In the genomic region with DNA sequence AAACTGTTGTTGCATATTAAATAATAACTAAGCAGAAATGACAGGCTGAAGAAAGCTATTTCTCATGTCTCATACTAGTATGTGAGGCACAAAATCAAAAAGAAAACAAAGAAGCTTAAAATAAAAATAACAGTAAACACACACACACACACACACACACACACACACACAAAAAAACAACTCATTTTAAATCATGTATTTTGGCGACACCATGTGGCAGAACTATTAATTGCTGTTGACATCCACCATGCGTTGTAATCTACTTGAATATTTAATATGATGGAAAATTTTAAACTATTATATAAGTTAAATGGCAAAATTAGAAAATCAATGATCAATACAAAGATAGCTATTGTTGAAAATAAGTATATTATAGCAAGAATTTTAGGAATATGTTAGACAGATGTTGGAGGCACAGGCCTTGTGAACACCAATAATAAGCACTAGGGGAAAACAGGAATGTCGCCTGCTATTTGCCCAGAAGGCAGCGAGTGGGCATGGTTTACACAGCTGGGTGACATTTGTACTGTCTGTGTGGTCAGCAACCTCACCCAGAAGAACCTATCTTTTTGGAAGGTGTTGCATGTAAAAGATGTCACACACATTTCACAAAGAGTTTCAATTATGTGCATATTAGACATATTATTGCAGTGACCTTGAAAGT, we compare ENCODE assay signal across 9 mouse cellular contexts. TPM values are rescaled to one million over a fixed set of nuclear protein-coding genes. Genes with fewer than 3 reads are reported as not detected.
DNase-seq lines count a peak whose midpoint lies in the region; ATAC-seq and TF ChIP-seq lines count a peak whose summit lies in the region.
"Had no signal": no experiment of that assay in that cellular context is flagged by ENCODE, and none has a peak within 500 bp of the region (broad histone marks: within the 10 kb centered on the region; RNA-seq: fewer than 3 reads in every experiment).

No protein-coding gene starts in this region.

- peak; percentile 45 for DNase-seq in liver, adult 2 months (ENCODE audit: extremely low read depth, low read depth, low spot score)
- no peak for DNase-seq in liver
- DNase-seq in MN1 (ENCODE audit: low spot score): peak; percentile 58
- peak; percentile 3 for DNase-seq in c-Kit-positive CD71-positive TER-119-positive erythroid progenitor cells, embryonic 14.5 days (ENCODE audit: low spot score)
- DNase-seq in hindbrain, postnatal 0 days (ENCODE audit: low spot score): peak; percentile 80
- DNase-seq in retina, postnatal 1 day: peak; percentile 60
- no peak for DNase-seq in gastrocnemius, postnatal 25 days

- no peak for TF ChIP-seq POLR2A in liver, adult 2 months (IDR thresholded peaks at IDR 0.05; ENCODE audit: extremely low read depth, insufficient read depth, low read length)

- peak; percentile 58 for TF ChIP-seq CTCF in liver, adult 2 months (IDR thresholded peaks at IDR 0.05; ENCODE audit: low read depth, low read length)
- TF ChIP-seq CTCF in hindbrain, postnatal 0 days (IDR thresholded peaks at IDR 0.05; ENCODE audit: low read depth): peak; percentile 75

- H3K4me2 ChIP-seq in hindbrain, postnatal 0 days (ENCODE audit: low read depth, low read length): no peak overlapping the region

- no peaks in the 10 kb centered on the region for H3K79me2 ChIP-seq in liver, adult 2 months (ENCODE audit: control insufficient read depth, insufficient read depth, low read length)

- H3K36me3 ChIP-seq in liver, adult 2 months (ENCODE audit: control insufficient read depth, insufficient read depth, low read length): no peaks in the 10 kb centered on the region
- H3K36me3 ChIP-seq in hindbrain, postnatal 0 days (ENCODE audit: insufficient read depth, low read length): no peaks in the 10 kb centered on the region

- 0 out of 2 replicates have a peak, but pooled peaks have one; percentile 38 for ATAC-seq in hindbrain, postnatal 0 days

- no peaks in the 10 kb centered on the region for H3K4me1 ChIP-seq in liver, adult 2 months (ENCODE audit: control insufficient read depth, insufficient read depth, low read length)
- no peaks in the 10 kb centered on the region for H3K4me1 ChIP-seq in hindbrain, postnatal 0 days (ENCODE audit: insufficient read depth, low read length)

- no peak overlapping the region for H3K9ac ChIP-seq in liver, adult 2 months (ENCODE audit: low read depth, low read length)
- H3K9ac ChIP-seq in hindbrain, postnatal 0 days (replicated peaks; ENCODE audit: low read length): no peak overlapping the region

- no peaks in the 10 kb centered on the region for H3K27me3 ChIP-seq in liver, adult 2 months (ENCODE audit: control insufficient read depth, insufficient read depth, low read length)
- H3K27me3 ChIP-seq in hindbrain, postnatal 0 days (ENCODE audit: insufficient read depth, low read length): no peaks in the 10 kb centered on the region

- H3K27ac ChIP-seq in liver, adult 2 months (replicated peaks; ENCODE audit: insufficient read depth, low read depth, low read length): no peak overlapping the region
- H3K27ac ChIP-seq in hindbrain, postnatal 0 days: no peak overlapping the region

- H3K9me3 ChIP-seq in hindbrain, postnatal 0 days (ENCODE audit: low read length): no peaks in the 10 kb centered on the region

- 25% methylated on average over 4 of the region's 4 CpGs for WGBS in liver, adult 2 months
- 26% methylated on average over 4 of the region's 4 CpGs for WGBS in hindbrain, postnatal 0 days

- H3K4me3 ChIP-seq in liver, adult 2 months (ENCODE audit: insufficient read depth, low read depth, low read length): no peak overlapping the region
- H3K4me3 ChIP-seq in hindbrain, postnatal 0 days (ENCODE audit: low read length): no peak overlapping the region
- H3K4me3 ChIP-seq: erythroblast, embryonic 14.5 days had no signal

RNA-seq across cellular contexts. Expression of a gene that starts 18.7 kb away (rescaled TPM):
- 0.13 and 0.28 TPM in 2 replicates for total RNA-seq in liver, adult 2 months (2014; rRNA removed)
- not detected in 2 replicates for polyA plus RNA-seq in liver, adult 2 months (2012; rRNA removed)
- 1.4 and 2.7 TPM in 2 replicates for total RNA-seq in hindbrain, postnatal 0 days (2014; rRNA removed)
- polyA plus RNA-seq in hindbrain, postnatal 0 days (2015; fragmentation: Nextera tagmentation; extraction: Ambion mirVana): 1.5 and 1.8 TPM in 2 replicates
- under 1 TPM; 0.20 to 0.27 TPM for total RNA-seq in gastrocnemius, postnatal 25 days (2021)
- polyA plus RNA-seq: erythroblast, embryonic 14.5 days had no signal

RNA-seq across cellular contexts. Expression of a gene that starts 46.2 kb away (rescaled TPM):
- total RNA-seq in liver, adult 2 months (2014; rRNA removed): 12.4 and 17.9 TPM in 2 replicates
- polyA plus RNA-seq in liver, adult 2 months (2012; rRNA removed): 3.4 and 8.0 TPM in 2 replicates
- 0.58 TPM in 2 replicates for total RNA-seq in hindbrain, postnatal 0 days (2014; rRNA removed)
- 1.2 and 1.3 TPM in 2 replicates for polyA plus RNA-seq in hindbrain, postnatal 0 days (2015; fragmentation: Nextera tagmentation; extraction: Ambion mirVana)
- total RNA-seq in gastrocnemius, postnatal 25 days (2021): under 1 TPM; 0.05 to 0.08 TPM
- total RNA-seq: layer of hippocampus, postnatal 36 days had no signal
- polyA plus RNA-seq: erythroblast, embryonic 14.5 days had no signal

Comparison
In these comparisons a context has a peak if more than half of its experiments do, and no peak if none do; other contexts are left out.
1. DNase-seq: peak in liver, adult 2 months (single experiment), MN1 (single experiment), c-Kit-positive CD71-positive TER-119-positive erythroid progenitor cells, embryonic 14.5 days (single experiment), hindbrain, postnatal 0 days (single experiment) and retina, postnatal 1 day (single experiment); none in liver (single experiment) and gastrocnemius, postnatal 25 days (single experiment).